Mouse (Mus musculus): ENCODE data around the gene Tubb2b. TPM values are rescaled to one million over a fixed set of nuclear protein-coding genes. Genes with fewer than 3 reads are reported as not detected.
A peak's percentile ranks its signal among the peaks of the same experiment; 100 is the strongest.

The Tubb2b gene
- total and polyA plus RNA-seq, 3 experiments = 3.5 to 9.7 (median 3.8) TPM

- DNase-seq (ENCODE audit: low spot score) (no peak), ATAC-seq (ENCODE audit: extremely low read depth, insufficient number of reproducible peaks, low FRiP score, poor library complexity, severe bottlenecking) (no peak)
- no peaks in the 10 kb centered on the region for H3K9me3 ChIP-seq (replicated peaks)
- no peak for TF ChIP-seq TAL1 (conservative IDR thresholded peaks at IDR 0.05; ENCODE audit: low read depth, low read length)
- no peak for TF ChIP-seq CTCF (IDR thresholded peaks at IDR 0.05; ENCODE audit: low read depth, low read length)
- no peak for TF ChIP-seq GATA1 (IDR thresholded peaks at IDR 0.05; ENCODE audit: borderline replicate concordance, low read length)
- no peak for TF ChIP-seq GATA2 (IDR thresholded peaks at IDR 0.05; ENCODE audit: borderline replicate concordance, low read depth, low read length)
- no peak for TF ChIP-seq POLR2AphosphoS5 (IDR thresholded peaks at IDR 0.05; ENCODE audit: insufficient replicate concordance, low read depth, low read length)
- H3K4me3 ChIP-seq (ENCODE audit: low read depth, low read length) = no peak overlapping the region
- no peaks in the 10 kb centered on the region for H3K36me3 ChIP-seq (replicated peaks)
- H3K27me3 ChIP-seq (ENCODE audit: insufficient read depth, low read length) = peaks cover 5% of the 10 kb centered on the region; the same call in 1 of the 2 replicates
- H3K4me1 ChIP-seq (ENCODE audit: insufficient read depth, low read depth, low read length) = peaks cover 23% of the 10 kb centered on the region
These were observed 17.7 kb downstream of the Tubb2b start for GRCm38 (mm10) chr13:34112369-34113081.

GRCm38 (mm10) chr13:34111878-34112277 is 18.4 kb downstream of the Tubb2b start:
- H3K4me1 ChIP-seq (ENCODE audit: insufficient read depth, low read depth, low read length) = peaks cover 22% of the 10 kb centered on the region
- ATAC-seq (ENCODE audit: extremely low read depth, insufficient number of reproducible peaks, low FRiP score, poor library complexity, severe bottlenecking) (no peak), DNase-seq (ENCODE audit: low spot score) (no peak)
- H3K9me3 ChIP-seq (replicated peaks) = no peaks in the 10 kb centered on the region
- TF ChIP-seq TAL1 (conservative IDR thresholded peaks at IDR 0.05; ENCODE audit: low read depth, low read length) = no peak
- H3K36me3 ChIP-seq (replicated peaks) = no peaks in the 10 kb centered on the region
- peaks cover 5% of the 10 kb centered on the region; the same call in 1 of the 2 replicates for H3K27me3 ChIP-seq (ENCODE audit: insufficient read depth, low read length)
- H3K4me3 ChIP-seq (ENCODE audit: low read depth, low read length) = no peak overlapping the region

- no peaks in the 10 kb centered on the region for H3K36me3 ChIP-seq (replicated peaks)
These were observed 19.2 kb downstream of the Tubb2b start for GRCm38 (mm10) chr13:34111019-34111418.

GRCm38 (mm10) chr13:34109677-34110058 is 20.6 kb downstream of the Tubb2b start:
- Histone ChIP-seq H3K9me3 (replicated peaks) (no peaks in the 10 kb centered on the region), H3K4me3 (ENCODE audit: low read depth, low read length) (no peak overlapping the region), H3K36me3 (replicated peaks) (no peaks in the 10 kb centered on the region), H3K27me3 (ENCODE audit: insufficient read depth, low read length) (peaks cover 5% of the 10 kb centered on the region; the same call in 1 of the 2 replicates), H3K4me1 (ENCODE audit: insufficient read depth, low read depth, low read length) (peaks cover 11% of the 10 kb centered on the region)
- TF ChIP-seq TAL1 (conservative IDR thresholded peaks at IDR 0.05; ENCODE audit: low read depth, low read length) (no peak), CTCF (IDR thresholded peaks at IDR 0.05; ENCODE audit: low read depth, low read length) (no peak), GATA2 (IDR thresholded peaks at IDR 0.05; ENCODE audit: borderline replicate concordance, low read depth, low read length) (no peak), POLR2AphosphoS5 (IDR thresholded peaks at IDR 0.05; ENCODE audit: insufficient replicate concordance, low read depth, low read length) (no peak), GATA1 (IDR thresholded peaks at IDR 0.05; ENCODE audit: borderline replicate concordance, low read length) (no peak)
- DNase-seq (ENCODE audit: low spot score) (no peak), ATAC-seq (ENCODE audit: extremely low read depth, insufficient number of reproducible peaks, low FRiP score, poor library complexity, severe bottlenecking) (no peak)

More at GRCm38 (mm10) chr13:34111019-34111418, 19.2 kb downstream of the Tubb2b start:
- H3K9me3 ChIP-seq (replicated peaks) = no peaks in the 10 kb centered on the region
- TF ChIP-seq CTCF (IDR thresholded peaks at IDR 0.05; ENCODE audit: low read depth, low read length) (no peak), TAL1 (conservative IDR thresholded peaks at IDR 0.05; ENCODE audit: low read depth, low read length) (no peak), GATA1 (IDR thresholded peaks at IDR 0.05; ENCODE audit: borderline replicate concordance, low read length) (no peak), GATA2 (IDR thresholded peaks at IDR 0.05; ENCODE audit: borderline replicate concordance, low read depth, low read length) (no peak), POLR2AphosphoS5 (IDR thresholded peaks at IDR 0.05; ENCODE audit: insufficient replicate concordance, low read depth, low read length) (no peak)
- DNase-seq (ENCODE audit: low spot score) (no peak), ATAC-seq (ENCODE audit: extremely low read depth, insufficient number of reproducible peaks, low FRiP score, poor library complexity, severe bottlenecking) (no peak)
- peaks cover 16% of the 10 kb centered on the region for H3K4me1 ChIP-seq (ENCODE audit: insufficient read depth, low read depth, low read length)
- peaks cover 5% of the 10 kb centered on the region; the same call in 1 of the 2 replicates for H3K27me3 ChIP-seq (ENCODE audit: insufficient read depth, low read length)
- no peak overlapping the region for H3K4me3 ChIP-seq (ENCODE audit: low read depth, low read length)

GRCm38 (mm10) chr13:34109035-34109676 is 21.1 kb downstream of the Tubb2b start:
- H3K4me3 ChIP-seq (ENCODE audit: low read depth, low read length) = no peak overlapping the region
- ATAC-seq (ENCODE audit: extremely low read depth, insufficient number of reproducible peaks, low FRiP score, poor library complexity, severe bottlenecking) = no peak
- H3K4me1 ChIP-seq (ENCODE audit: insufficient read depth, low read depth, low read length) = peaks cover 8% of the 10 kb centered on the region
- DNase-seq (ENCODE audit: low spot score) = no peak
- no peaks in the 10 kb centered on the region for H3K9me3 ChIP-seq (replicated peaks)
- peaks cover 5% of the 10 kb centered on the region; the same call in 1 of the 2 replicates for H3K27me3 ChIP-seq (ENCODE audit: insufficient read depth, low read length)
- TF ChIP-seq TAL1 (conservative IDR thresholded peaks at IDR 0.05; ENCODE audit: low read depth, low read length) = no peak
- no peak for TF ChIP-seq GATA2 (IDR thresholded peaks at IDR 0.05; ENCODE audit: borderline replicate concordance, low read depth, low read length)
- no peak for TF ChIP-seq CTCF (IDR thresholded peaks at IDR 0.05; ENCODE audit: low read depth, low read length)
- H3K36me3 ChIP-seq (replicated peaks) = no peaks in the 10 kb centered on the region

- ATAC-seq (ENCODE audit: extremely low read depth, insufficient number of reproducible peaks, low FRiP score, poor library complexity, severe bottlenecking) (no peak), DNase-seq (ENCODE audit: low spot score) (peak; percentile 10)
- no peak overlapping the region for H3K4me3 ChIP-seq (ENCODE audit: low read depth, low read length)
- peaks cover 5% of the 10 kb centered on the region; the same call in 1 of the 2 replicates for H3K27me3 ChIP-seq (ENCODE audit: insufficient read depth, low read length)
- peaks cover 6% of the 10 kb centered on the region for H3K4me1 ChIP-seq (ENCODE audit: insufficient read depth, low read depth, low read length)
- H3K9me3 ChIP-seq (replicated peaks) = 0 out of 2 replicates have a peak, but pooled peaks cover 3% of the 10 kb centered on the region
- no peak for TF ChIP-seq CTCF (IDR thresholded peaks at IDR 0.05; ENCODE audit: low read depth, low read length)
- no peak for TF ChIP-seq POLR2AphosphoS5 (IDR thresholded peaks at IDR 0.05; ENCODE audit: insufficient replicate concordance, low read depth, low read length)
- no peak for TF ChIP-seq GATA2 (IDR thresholded peaks at IDR 0.05; ENCODE audit: borderline replicate concordance, low read depth, low read length)
- no peak for TF ChIP-seq GATA1 (IDR thresholded peaks at IDR 0.05; ENCODE audit: borderline replicate concordance, low read length)
- TF ChIP-seq TAL1 (conservative IDR thresholded peaks at IDR 0.05; ENCODE audit: low read depth, low read length) = no peak
- no peaks in the 10 kb centered on the region for H3K36me3 ChIP-seq (replicated peaks)
These were observed 23.3 kb downstream of the Tubb2b start for GRCm38 (mm10) chr13:34106999-34107398.

Measured in G1E (cell line).